Comparison of ENCODE assay signal across 28 mouse cellular contexts in genomic region chr7:81379363-81379762, GRCm38 (mm10). TPM values are rescaled to one million over a fixed set of nuclear protein-coding genes. Genes with fewer than 3 reads are reported as not detected.
A peak's percentile ranks its signal among the peaks of the same experiment; 100 is the strongest.
DNase-seq lines count a peak whose midpoint lies in the region; ATAC-seq and TF ChIP-seq lines count a peak whose summit lies in the region.
"Had no signal": no experiment of that assay in that cellular context is flagged by ENCODE, and none has a peak within 500 bp of the region (broad histone marks: within the 10 kb centered on the region; RNA-seq: fewer than 3 reads in every experiment).

No protein-coding gene starts in this region.

- H3K9ac ChIP-seq in heart, adult 2 months (ENCODE audit: low read depth, low read length): no peak overlapping the region
- H3K9ac ChIP-seq in kidney, embryonic 16.5 days (replicated peaks; ENCODE audit: low read length): no peak overlapping the region
- H3K9ac ChIP-seq in liver, postnatal 0 days (replicated peaks): no peak overlapping the region
- H3K9ac ChIP-seq: embryonic facial prominence, embryonic 13.5 days; embryonic facial prominence, embryonic 15.5 days; forebrain, embryonic 13.5 days; forebrain, embryonic 15.5 days; forebrain, postnatal 0 days had no signal

- H3K36me3 ChIP-seq in heart, adult 2 months (ENCODE audit: control insufficient read depth, insufficient read depth, low read length): no peaks in the 10 kb centered on the region
- no peaks in the 10 kb centered on the region for H3K36me3 ChIP-seq in kidney, embryonic 16.5 days (ENCODE audit: insufficient read depth, low read length)
- H3K36me3 ChIP-seq in liver, postnatal 0 days (replicated peaks; ENCODE audit: insufficient read depth, low read length): no peaks in the 10 kb centered on the region
- H3K36me3 ChIP-seq: embryonic facial prominence, embryonic 13.5 days; embryonic facial prominence, embryonic 15.5 days; forebrain, embryonic 15.5 days; G1E had no signal

- H3K79me2 ChIP-seq in heart, adult 2 months (replicated peaks; ENCODE audit: control insufficient read depth, insufficient read depth, low read length): no peaks in the 10 kb centered on the region

- no peaks in the 10 kb centered on the region for H3K4me1 ChIP-seq in heart, adult 2 months (ENCODE audit: control insufficient read depth, insufficient read depth, low read length)
- no peaks in the 10 kb centered on the region for H3K4me1 ChIP-seq in kidney, embryonic 16.5 days (ENCODE audit: insufficient read depth, low read length)
- H3K4me1 ChIP-seq in liver, postnatal 0 days (ENCODE audit: insufficient read depth): no peaks in the 10 kb centered on the region
- H3K4me1 ChIP-seq: embryonic facial prominence, embryonic 13.5 days; embryonic facial prominence, embryonic 15.5 days; forebrain, embryonic 13.5 days; forebrain, embryonic 15.5 days had no signal

- no peak overlapping the region for H3K4me3 ChIP-seq in heart, adult 2 months
- no peak overlapping the region for H3K4me3 ChIP-seq in kidney, embryonic 16.5 days (ENCODE audit: low read length)
- H3K4me3 ChIP-seq in liver, postnatal 0 days (ENCODE audit: low read depth, low read length): no peak overlapping the region
- H3K4me3 ChIP-seq: embryonic facial prominence, embryonic 13.5 days; embryonic facial prominence, embryonic 15.5 days; erythroblast, embryonic 14.5 days; forebrain, embryonic 13.5 days; forebrain, embryonic 15.5 days had no signal

- no peak overlapping the region for H3K4me2 ChIP-seq in kidney, embryonic 16.5 days (replicated peaks; ENCODE audit: low read depth, low read length)
- no peak overlapping the region for H3K4me2 ChIP-seq in liver, postnatal 0 days (ENCODE audit: low read depth, low read length)
- H3K4me2 ChIP-seq: embryonic facial prominence, embryonic 13.5 days; embryonic facial prominence, embryonic 15.5 days; forebrain, embryonic 13.5 days; forebrain, embryonic 15.5 days had no signal

- H3K27ac ChIP-seq in heart, adult 2 months: no peak overlapping the region
- H3K27ac ChIP-seq in kidney, embryonic 16.5 days (ENCODE audit: low read length): no peak overlapping the region
- H3K27ac ChIP-seq in liver, postnatal 0 days (ENCODE audit: low read depth): no peak overlapping the region
- H3K27ac ChIP-seq: embryonic facial prominence, embryonic 13.5 days; embryonic facial prominence, embryonic 15.5 days; forebrain, embryonic 13.5 days; forebrain, embryonic 15.5 days had no signal

- H3K9me3 ChIP-seq in kidney, embryonic 16.5 days (ENCODE audit: low read length): no peaks in the 10 kb centered on the region
- H3K9me3 ChIP-seq in liver, postnatal 0 days (ENCODE audit: low read length): no peaks in the 10 kb centered on the region
- H3K9me3 ChIP-seq: embryonic facial prominence, embryonic 13.5 days; embryonic facial prominence, embryonic 15.5 days; forebrain, embryonic 13.5 days; forebrain, embryonic 15.5 days; G1E had no signal

- H3K27me3 ChIP-seq in heart, adult 2 months (ENCODE audit: control insufficient read depth, insufficient read depth, low read length): no peaks in the 10 kb centered on the region
- no peaks in the 10 kb centered on the region for H3K27me3 ChIP-seq in kidney, embryonic 16.5 days (ENCODE audit: insufficient read depth, low read length)
- no peaks in the 10 kb centered on the region for H3K27me3 ChIP-seq in liver, postnatal 0 days (ENCODE audit: insufficient read depth, low read length)
- H3K27me3 ChIP-seq: CH12.LX; embryonic facial prominence, embryonic 13.5 days; embryonic facial prominence, embryonic 15.5 days; forebrain, embryonic 13.5 days; forebrain, embryonic 15.5 days; Patski had no signal

- ATAC-seq in kidney, embryonic 16.5 days (ENCODE audit: low FRiP score, low TSS enrichment): peak; percentile 57; the same call in 1 of the 2 replicates
- ATAC-seq in liver, postnatal 0 days: peak; percentile 65; the same call in 1 of the 2 replicates
- ATAC-seq: CD4-positive, CD25-positive, alpha-beta regulatory T cell, adult 4 months; forebrain, embryonic 13.5 days; forebrain, embryonic 15.5 days; forebrain, postnatal 0 days; Patski had no signal

- intact Hi-C loops in heart, adult 2 months (cut with DNase I): no loop called here

- TF ChIP-seq EP300 in heart, adult 2 months (IDR thresholded peaks at IDR 0.05; ENCODE audit: insufficient read depth, low read depth, low read length): no peak
- TF ChIP-seq EP300 in liver, postnatal 0 days (IDR thresholded peaks at IDR 0.05; ENCODE audit: low read depth): no peak

- peak; percentile 79 for DNase-seq in heart, adult 11 months
- no peak for DNase-seq in heart, adult 2 months
- DNase-seq in kidney, adult 18-20 months: no peak
- DNase-seq in liver, postnatal 0 days: no peak
- no peak for DNase-seq in liver
- peak; percentile 71 for DNase-seq in gonadal fat pad, adult 2 months (ENCODE audit: low read depth)
- no peak for DNase-seq in testis, postnatal 14 days (ENCODE audit: low spot score)
- DNase-seq: adrenal gland, adult 8-10 months; adrenal gland, postnatal 14 days; adrenal gland, postnatal 36 days; B cell, adult 2 months; cerebellum, adult 11-12 months; cerebellum, adult 2 months; cerebellum, adult 9-10 months; cerebellum, postnatal 10 days; cerebellum, postnatal 25 days; embryo, embryonic 11 days; forebrain, postnatal 0 days had no signal

- WGBS in heart, adult 2 months: 69% methylated on average over 1 of the region's 1 CpGs
- WGBS in kidney, embryonic 16.5 days: 32% methylated on average over 1 of the region's 1 CpGs
- WGBS in liver, postnatal 0 days (ENCODE audit: insufficient replicate concordance): 56% methylated on average over 1 of the region's 1 CpGs

- TF ChIP-seq CTCF in heart, adult 2 months (IDR thresholded peaks at IDR 0.05): no peak
- no peak for TF ChIP-seq CTCF in liver, postnatal 0 days (IDR thresholded peaks at IDR 0.05; ENCODE audit: low read depth)

- TF ChIP-seq POLR2A in heart, adult 2 months (IDR thresholded peaks at IDR 0.05; ENCODE audit: insufficient read depth, low read depth, low read length): no peak

RNA-seq across cellular contexts. Expression of gene Rps17, which starts 34.3 kb away (rescaled TPM):
- total RNA-seq in heart, adult 2 months (2021): 1,000 to 10,000 TPM in 1 of 2 experiments, 100 to 1,000 TPM in 1; 847 to 1,012 TPM
- polyA plus RNA-seq in heart, adult 2 months (2012; rRNA removed): 867 and 883 TPM in 2 replicates
- 1,196 and 1,210 TPM in 2 replicates for polyA plus RNA-seq in kidney, embryonic 16.5 days (2015; fragmentation: Nextera tagmentation; extraction: Ambion mirVana)
- polyA plus RNA-seq in liver, postnatal 0 days (2015; fragmentation: Nextera tagmentation; extraction: Ambion mirVana): 684 and 710 TPM in 2 replicates
- 1,391 and 1,754 TPM in 2 replicates for polyA plus RNA-seq in gonadal fat pad, adult 2 months (2012; rRNA removed)

Comparison
In these comparisons a context has a peak if more than half of its experiments do, and no peak if none do; other contexts are left out.
1. DNase-seq: peak in heart, adult 11 months (single experiment) and gonadal fat pad, adult 2 months (single experiment); none in heart, adult 2 months (0 of 2), kidney, adult 18-20 months (single experiment), liver, postnatal 0 days (single experiment), liver (single experiment) and testis, postnatal 14 days (single experiment).